Mouse (Mus musculus) stomach, embryonic 14.5 days (tissue): ENCODE measurements around the gene Lce3f. TPM values are rescaled to one million over a fixed set of nuclear protein-coding genes. Genes with fewer than 3 reads are reported as not detected.

Experiments used
- ATAC-seq: fragments of 200-750 bp; cut with Nextera tagmentation; 2 replicates; pipeline ENCODE4 v1.8.0; 2017; ENCODE audit warnings: low read depth, moderate TSS enrichment; ENCODE audit not compliant: insufficient number of reproducible peaks, insufficient read depth, low FRiP score
- H3K27ac ChIP-seq: fragments of 300-500 bp; sonication (generic); 2 replicates; pipeline ENCODE4 v1.5.1; 2014; ENCODE audit warnings: mild to moderate bottlenecking, low read length, moderate library complexity, mixed read lengths
- H3K27me3 ChIP-seq: fragments of 300-500 bp; sonication (generic); 2 replicates; pipeline ENCODE4 v1.6.1; 2014; ENCODE audit warnings: low read length, control low read depth, mixed read lengths; ENCODE audit not compliant: control insufficient read depth, insufficient read depth
- H3K36me3 ChIP-seq: fragments of 300-500 bp; sonication (generic); 2 replicates; pipeline ENCODE4 v1.6.1; 2014; ENCODE audit warnings: mild to moderate bottlenecking, control low read depth, low read length, moderate library complexity, mixed read lengths; ENCODE audit not compliant: control insufficient read depth, insufficient read depth
- H3K4me1 ChIP-seq: fragments of 300-500 bp; sonication (generic); 2 replicates; pipeline ENCODE4 v1.6.1; 2014; ENCODE audit warnings: low read length, control low read depth, mixed read lengths; ENCODE audit not compliant: control insufficient read depth, insufficient read depth
- H3K4me2 ChIP-seq: fragments of 300-500 bp; sonication (generic); replicated peaks from 2 replicates; pipeline ENCODE4 v1.6.1; 2014; ENCODE audit warnings: low read depth, low read length, control low read depth
- H3K4me3 ChIP-seq: fragments of 300-500 bp; sonication (generic); 2 replicates; pipeline ENCODE4 v1.5.1; 2014; ENCODE audit warnings: low read depth, low read length, control low read depth
- H3K9ac ChIP-seq: fragments of 300-500 bp; sonication (generic); replicated peaks from 2 replicates; pipeline ENCODE4 v1.6.1; 2014; ENCODE audit warnings: low read depth, mild to moderate bottlenecking, control low read depth, low read length, moderate library complexity, mixed read lengths
- H3K9me3 ChIP-seq: fragments of 300-500 bp; sonication (generic); 2 replicates; pipeline ENCODE4 v1.6.1; 2016; ENCODE audit warnings: low read depth, low read length, control low read depth; ENCODE audit not compliant: control insufficient read depth
- WGBS: fragments of 180-500 bp; shearing (Covaris S2); extraction: QIAGEN DNeasy Blood & Tissue Kit; methylation state at CpG from one replicate; pipeline ENCODE4 v1.1.7; 2014; 5-methylcytosine and 5-hydroxymethylcytosine counted together
- polyA plus RNA-seq: library from polyadenylated mRNA; unstranded; fragments of >200 nt; fragmentation: Nextera tagmentation; extraction: Ambion mirVana; gene quantifications from 2 replicates; pipeline ENCODE4 v1.2.1, GENCODE M21; 2014

Lce3f gene
- not detected in 2 replicates for polyA plus RNA-seq

DNA sequence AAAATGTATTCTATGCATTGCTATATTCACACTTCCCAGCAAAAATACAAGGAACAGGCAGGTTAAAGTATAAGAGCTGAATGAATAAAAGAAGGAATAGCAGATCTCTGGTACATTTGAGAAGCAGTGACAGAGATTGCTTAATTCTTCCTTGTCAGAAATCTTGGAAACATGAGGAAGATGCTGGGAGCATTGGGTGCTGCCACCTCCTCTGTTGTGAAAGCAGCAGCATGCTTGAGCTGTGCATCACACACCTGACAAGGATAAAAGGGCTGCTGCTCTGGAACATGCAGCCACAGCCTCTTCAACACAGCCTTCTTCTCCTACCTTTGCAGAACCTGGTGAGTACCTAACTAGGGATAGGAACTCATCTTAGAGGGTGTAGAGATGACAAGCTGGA is at the start of gene Lce3f:
Lce3f (plus strand) TSS at position 301 of the 400 bp plus-strand sequence.
- H3K9ac ChIP-seq: no peak within 1 kb of the TSS
- H3K27me3 ChIP-seq: no peaks in the 10 kb centered on the region
- no peaks in the 10 kb centered on the region for H3K4me1 ChIP-seq
- H3K4me2 ChIP-seq: no peak within 1 kb of the TSS
- H3K36me3 ChIP-seq: no peaks in the 10 kb centered on the region
- no peak within 1 kb of the TSS for H3K27ac ChIP-seq
- H3K9me3 ChIP-seq: no peaks in the 10 kb centered on the region
- ATAC-seq: no peak
- no peak within 1 kb of the TSS for H3K4me3 ChIP-seq

DNA sequence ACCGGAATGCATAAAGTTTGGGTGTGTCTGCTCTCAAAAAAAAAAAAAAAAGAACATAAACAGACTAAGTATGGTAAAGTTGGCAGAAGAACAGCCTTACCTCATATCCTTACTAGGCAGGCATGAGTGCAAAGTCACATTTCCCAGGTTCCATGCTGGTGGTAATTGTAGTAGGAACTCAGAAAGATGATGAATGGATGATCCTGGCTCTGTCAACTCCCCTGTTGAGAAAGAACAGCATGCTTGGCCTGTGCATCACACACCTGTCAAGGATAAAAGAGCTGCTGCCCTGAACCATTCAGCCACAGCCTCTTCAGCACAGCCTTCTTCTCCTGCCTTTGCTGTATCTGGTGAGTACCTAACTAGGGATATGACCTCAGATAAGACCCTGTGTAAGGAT is 47.8 kb upstream of the Lce3f start, which contains the start of gene Lce3c:
Lce3c (plus strand) TSS at position 301 of the 400 bp plus-strand sequence.
- H3K4me2 ChIP-seq: no peak within 1 kb of the TSS
- no peak for ATAC-seq
- H3K27ac ChIP-seq: no peak within 1 kb of the TSS
- no peak within 1 kb of the TSS for H3K4me3 ChIP-seq
- no peaks in the 10 kb centered on the region for H3K4me1 ChIP-seq
- H3K9ac ChIP-seq: no peak within 1 kb of the TSS
- no peaks in the 10 kb centered on the region for H3K36me3 ChIP-seq
- 70% methylated on average over 1 of the region's 1 CpGs for WGBS
- no peaks in the 10 kb centered on the region for H3K27me3 ChIP-seq
- no peaks in the 10 kb centered on the region for H3K9me3 ChIP-seq

DNA sequence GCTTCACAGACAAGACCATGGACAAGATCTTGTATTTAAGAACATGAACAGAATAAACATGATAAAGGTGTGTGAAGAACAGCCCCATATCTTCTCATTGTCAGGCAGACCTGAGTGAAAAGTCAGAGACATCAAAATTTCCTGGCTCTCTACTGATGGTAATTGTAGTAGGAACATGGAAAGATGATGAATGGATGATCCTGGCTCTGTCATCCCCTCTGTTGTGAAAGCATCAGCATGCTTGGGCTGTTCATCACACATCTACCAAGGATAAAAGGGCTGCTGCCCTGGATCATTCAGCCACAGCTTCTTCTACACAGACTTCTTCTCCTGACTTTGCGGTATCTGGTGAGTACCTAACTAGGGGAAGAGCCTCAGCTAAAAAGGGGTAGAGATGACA is 34.9 kb upstream of the Lce3f start, which contains the start of gene Lce3d:
Lce3d (plus strand) TSS at position 301 of the 400 bp plus-strand sequence.
- no peaks in the 10 kb centered on the region for H3K27me3 ChIP-seq
- no peak within 1 kb of the TSS for H3K4me3 ChIP-seq
- 91% methylated on average over 1 of the region's 1 CpGs for WGBS
- H3K9ac ChIP-seq: no peak within 1 kb of the TSS
- H3K9me3 ChIP-seq: no peaks in the 10 kb centered on the region
- no peak within 1 kb of the TSS for H3K27ac ChIP-seq
- ATAC-seq: no peak
- H3K36me3 ChIP-seq: no peaks in the 10 kb centered on the region
- H3K4me1 ChIP-seq: no peaks in the 10 kb centered on the region
- H3K4me2 ChIP-seq: no peak within 1 kb of the TSS

DNA sequence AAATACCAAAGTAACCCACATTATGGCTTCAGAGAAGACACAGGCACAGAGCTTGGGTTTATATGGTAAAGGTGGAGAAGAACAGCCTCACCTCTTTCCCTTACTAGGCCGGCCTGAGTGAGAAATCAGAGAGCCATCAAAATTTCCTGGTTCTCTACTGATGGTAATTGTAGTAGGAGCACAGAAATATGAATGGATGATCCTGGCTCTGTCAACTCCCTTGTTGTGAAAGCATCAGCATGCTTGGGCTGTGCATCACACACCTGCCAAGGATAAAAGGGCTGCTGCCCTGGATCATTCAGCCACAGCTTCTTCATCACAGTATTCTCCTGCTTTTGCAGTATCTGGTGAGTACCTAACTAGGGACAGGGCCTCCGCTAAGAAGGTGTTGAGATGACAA is 25.3 kb upstream of the Lce3f start, which contains the start of gene Lce3e:
Lce3e (plus strand) TSS at position 301 of the 400 bp plus-strand sequence.
- no peaks in the 10 kb centered on the region for H3K9me3 ChIP-seq
- WGBS: 87% methylated on average over 2 of the region's 2 CpGs
- ATAC-seq: no peak
- H3K36me3 ChIP-seq: no peaks in the 10 kb centered on the region
- no peak within 1 kb of the TSS for H3K27ac ChIP-seq
- H3K4me1 ChIP-seq: no peaks in the 10 kb centered on the region
- no peak within 1 kb of the TSS for H3K9ac ChIP-seq
- H3K4me2 ChIP-seq: no peak within 1 kb of the TSS
- no peaks in the 10 kb centered on the region for H3K27me3 ChIP-seq
- H3K4me3 ChIP-seq: no peak within 1 kb of the TSS

DNA sequence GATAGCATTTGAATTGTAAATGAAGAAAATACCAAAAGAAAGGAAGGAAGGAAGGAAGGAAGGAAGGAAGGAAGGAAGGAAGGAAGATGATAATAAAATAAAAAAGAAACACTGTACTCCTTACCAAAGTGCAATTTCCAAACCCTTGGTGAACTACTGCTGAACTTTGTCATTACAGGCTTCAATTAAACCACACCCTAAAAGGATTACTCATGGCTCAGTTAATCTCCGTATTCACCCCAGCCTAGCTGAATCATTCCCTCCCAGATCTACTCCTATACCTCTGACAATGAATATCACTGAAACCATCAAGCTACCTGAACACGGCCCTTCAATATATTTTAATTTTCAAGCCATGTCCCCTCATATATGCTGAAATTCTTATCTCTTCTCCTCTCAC is 13.5 kb upstream of the Lce3f start:
- ATAC-seq: no peak
- Histone ChIP-seq H3K27ac (no peak overlapping the region), H3K9me3 (no peaks in the 10 kb centered on the region), H3K4me3 (no peak overlapping the region), H3K9ac (no peak overlapping the region), H3K27me3 (no peaks in the 10 kb centered on the region), H3K4me2 (no peak overlapping the region), H3K36me3 (no peaks in the 10 kb centered on the region), H3K4me1 (no peaks in the 10 kb centered on the region)
- 72% methylated on average over 2 of the region's 2 CpGs for WGBS

DNA sequence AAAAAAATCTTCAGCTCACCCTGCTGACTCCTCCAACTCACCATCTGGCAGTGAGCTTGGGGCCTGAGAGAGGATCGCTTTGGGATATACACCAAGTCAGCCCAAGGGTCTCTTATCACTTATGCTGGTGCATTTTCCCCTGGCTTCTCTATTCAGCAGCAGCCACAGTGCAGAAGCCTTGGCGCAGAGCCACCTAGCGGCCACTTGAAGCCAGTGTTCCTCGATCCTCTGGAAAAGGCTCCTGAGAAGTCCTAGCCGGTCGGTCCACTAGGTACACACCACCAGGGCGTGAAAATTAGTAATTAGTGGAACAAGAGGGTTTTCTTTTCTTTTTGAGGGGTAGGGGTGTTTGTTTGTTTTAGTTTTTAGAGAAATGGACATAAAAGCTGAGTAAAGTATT is 6.7 kb downstream of the Lce3f start:
- no peak overlapping the region for H3K4me3 ChIP-seq
- 4% methylated on average over 7 of the region's 7 CpGs for WGBS
- no peaks in the 10 kb centered on the region for H3K27me3 ChIP-seq
- no peak overlapping the region for H3K4me2 ChIP-seq
- ATAC-seq: peak; percentile 69
- H3K27ac ChIP-seq: no peak overlapping the region
- H3K36me3 ChIP-seq: no peaks in the 10 kb centered on the region
- no peaks in the 10 kb centered on the region for H3K9me3 ChIP-seq
- no peaks in the 10 kb centered on the region for H3K4me1 ChIP-seq
- H3K9ac ChIP-seq: no peak overlapping the region

DNA sequence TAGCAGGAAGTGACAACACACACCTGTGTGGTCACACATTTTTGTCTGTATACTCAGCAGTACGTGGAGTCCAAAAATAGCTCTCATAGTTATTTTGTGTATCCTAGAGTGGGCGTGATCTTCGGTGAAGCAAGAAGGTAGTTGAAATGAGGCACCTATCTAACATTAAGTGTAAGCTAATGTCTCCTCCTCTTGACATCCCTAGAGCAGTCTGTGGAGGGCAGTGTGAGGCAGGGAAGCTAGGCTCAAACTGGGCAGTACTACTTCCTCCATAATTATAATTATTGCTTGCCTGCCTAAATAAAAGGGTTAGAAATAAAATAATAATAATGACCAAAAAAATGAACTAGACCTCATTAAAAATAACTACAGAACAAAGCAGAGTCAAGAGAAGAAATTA is 8.6 kb downstream of the Lce3f start:
- Histone ChIP-seq H3K36me3 (no peaks in the 10 kb centered on the region), H3K9ac (no peak overlapping the region), H3K4me1 (no peaks in the 10 kb centered on the region), H3K4me3 (no peak overlapping the region), H3K4me2 (no peak overlapping the region), H3K9me3 (no peaks in the 10 kb centered on the region), H3K27ac (no peak overlapping the region), H3K27me3 (no peaks in the 10 kb centered on the region)
- 76% methylated on average over 3 of the region's 3 CpGs for WGBS
- no peak for ATAC-seq

DNA sequence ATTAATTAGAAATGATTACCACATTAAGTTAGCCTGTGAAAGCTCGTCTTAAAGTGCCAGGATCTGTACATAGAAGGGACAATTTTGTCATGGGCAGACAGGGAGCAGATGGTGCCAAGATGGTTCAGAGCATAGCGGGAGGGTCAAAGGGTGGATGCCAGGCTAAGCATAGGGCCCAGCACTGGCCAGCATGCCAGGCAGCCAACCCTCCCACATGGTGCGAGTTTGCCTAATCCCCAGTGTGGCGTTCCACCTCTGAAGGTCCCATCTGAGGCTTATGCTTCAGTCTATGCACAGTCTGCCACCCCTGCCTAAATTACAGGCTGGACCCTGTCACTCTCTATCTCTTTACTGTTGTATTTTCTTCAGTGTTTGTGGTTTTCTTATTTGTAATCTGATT is 10.8 kb downstream of the Lce3f start:
- no peaks in the 10 kb centered on the region for H3K4me1 ChIP-seq
- no peak overlapping the region for H3K4me2 ChIP-seq
- no peak overlapping the region for H3K9ac ChIP-seq
- no peaks in the 10 kb centered on the region for H3K9me3 ChIP-seq
- H3K27ac ChIP-seq: no peak overlapping the region
- no peaks in the 10 kb centered on the region for H3K36me3 ChIP-seq
- H3K27me3 ChIP-seq: no peaks in the 10 kb centered on the region
- ATAC-seq: no peak
- 73% methylated on average over 4 of the region's 4 CpGs for WGBS
- no peak overlapping the region for H3K4me3 ChIP-seq

DNA sequence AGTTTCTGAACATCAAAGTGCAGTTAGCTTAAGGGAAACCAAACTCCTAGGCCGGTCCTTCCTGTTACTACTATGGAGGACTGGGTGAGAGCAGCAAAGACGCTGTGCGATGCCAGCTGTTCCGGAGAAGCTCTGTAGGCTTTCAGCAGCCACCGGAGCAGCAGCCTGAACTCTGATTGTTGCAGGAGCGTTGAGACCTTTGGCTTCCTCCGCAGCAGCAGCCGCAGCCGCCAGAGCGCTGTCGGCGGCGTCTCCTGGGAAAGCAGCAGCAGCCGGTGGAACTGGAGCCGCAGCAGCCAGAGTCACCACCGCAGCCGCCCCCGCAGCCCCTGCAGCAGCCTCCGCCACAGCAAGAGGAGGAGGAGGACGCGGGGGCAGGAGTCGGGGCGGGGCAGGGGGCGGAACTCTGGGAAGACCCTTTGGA is 22.4 kb downstream of the Lce3f start:
- Histone ChIP-seq H3K9me3 (no peaks in the 10 kb centered on the region), H3K9ac (peak overlapping the region; percentile 38), H3K36me3 (no peaks in the 10 kb centered on the region), H3K4me1 (no peaks in the 10 kb centered on the region), H3K27ac (no peak overlapping the region), H3K27me3 (no peaks in the 10 kb centered on the region), H3K4me3 (peak overlapping the region; percentile 40), H3K4me2 (peak overlapping the region; percentile 85)
- 1% methylated on average over 24 of the region's 24 CpGs for WGBS
- ATAC-seq: peak; percentile 74; the same call in 1 of the 2 replicates
